Mouse (Mus musculus) thymus, postnatal 36 days (tissue): Measurements from ENCODE around the gene Cspg4.

Source experiments
- DNase-seq, 2 experiments: peaks; one replicate each; pipeline ENCODE4 v3.0.0; 2022; ENCODE audit warnings: mixed read lengths in 2 of 2

Cspg4 gene

DNA sequence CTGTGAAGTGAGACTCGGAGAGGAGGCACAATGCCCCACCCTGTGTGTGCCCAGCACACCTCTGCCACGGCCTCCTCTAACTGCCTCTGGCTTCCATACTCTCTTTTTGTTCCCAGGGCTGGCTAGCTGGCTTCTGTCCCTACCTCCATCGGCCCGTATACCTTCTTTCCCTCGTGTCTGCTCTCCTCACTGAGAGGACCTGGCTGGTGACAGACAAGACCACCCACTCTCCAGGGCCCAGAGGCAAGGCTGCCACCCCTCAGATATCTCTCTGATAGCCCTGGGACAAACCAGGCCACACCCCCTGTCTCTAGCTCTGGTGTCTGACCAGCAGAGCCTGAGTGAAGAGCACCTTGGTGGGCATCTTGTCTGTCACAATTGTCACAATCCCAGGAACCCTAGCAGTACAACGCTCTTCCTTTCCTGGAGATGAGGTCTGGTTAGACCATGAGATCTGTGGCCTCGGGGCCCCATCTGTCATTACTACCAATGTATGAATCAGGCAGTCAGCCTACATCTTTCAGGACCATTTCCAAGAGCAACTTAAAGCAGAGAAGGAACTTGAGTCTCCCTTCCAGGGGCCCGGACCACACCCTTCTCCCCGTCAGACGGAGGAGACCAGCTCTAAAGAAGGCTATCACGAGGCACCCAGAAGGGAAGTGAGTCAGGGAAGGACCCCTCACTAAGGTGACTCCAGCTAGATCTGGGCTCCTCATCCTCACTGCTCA is 1.0 kb downstream of the Cspg4 start:
- no peak for DNase-seq

- DNase-seq, result no peak
These were observed 1.6 kb downstream of the Cspg4 start for GRCm38 (mm10) chr9:56866430-56866829.

DNA sequence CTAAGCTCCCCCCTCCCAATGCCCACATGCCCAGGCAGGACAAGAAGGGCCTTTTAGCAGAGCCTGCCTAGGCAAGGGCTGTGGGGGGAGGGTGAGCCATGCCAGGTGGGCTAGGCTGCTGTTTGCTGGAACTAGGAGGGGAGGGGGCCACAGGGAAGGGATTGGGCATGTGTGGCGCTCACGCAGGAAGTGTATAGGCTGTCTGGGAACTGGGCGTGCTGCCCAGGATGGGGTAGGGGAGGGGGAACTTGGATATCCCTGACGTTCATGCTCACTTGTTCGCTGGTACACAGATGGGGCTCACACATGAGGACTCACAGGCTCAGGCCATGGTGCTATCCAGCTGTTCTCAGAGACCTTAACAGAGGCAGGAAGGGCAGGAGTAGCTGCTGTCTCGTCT is 3.5 kb downstream of the Cspg4 start:
- DNase-seq, result no peak

GRCm38 (mm10) chr9:56869552-56869951 is 4.7 kb downstream of the Cspg4 start:
- DNase-seq, result no peak

- DNase-seq, result no peak
These were observed 5.9 kb downstream of the Cspg4 start for GRCm38 (mm10) chr9:56870778-56871177.

DNA sequence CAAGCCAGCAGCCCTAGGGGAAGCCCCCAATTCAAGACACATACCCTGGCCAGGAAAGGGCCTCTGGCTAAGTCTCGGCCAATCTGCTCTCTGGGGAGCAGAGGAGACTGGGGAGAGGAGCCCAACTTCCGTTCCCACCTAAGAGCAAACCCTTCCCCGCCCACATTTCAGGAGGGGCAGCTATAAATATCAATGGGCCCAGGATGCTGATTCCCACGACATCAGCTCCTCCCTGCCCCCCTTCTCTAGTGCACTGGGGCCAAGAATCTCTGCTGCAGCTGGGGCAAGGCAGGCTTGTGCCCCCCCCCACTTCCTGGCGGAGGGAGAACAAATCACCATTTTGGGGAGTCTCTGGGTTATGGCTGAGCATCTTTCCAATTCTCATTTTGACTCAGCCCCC is 6.4 kb downstream of the Cspg4 start:
- no peak for DNase-seq

DNA sequence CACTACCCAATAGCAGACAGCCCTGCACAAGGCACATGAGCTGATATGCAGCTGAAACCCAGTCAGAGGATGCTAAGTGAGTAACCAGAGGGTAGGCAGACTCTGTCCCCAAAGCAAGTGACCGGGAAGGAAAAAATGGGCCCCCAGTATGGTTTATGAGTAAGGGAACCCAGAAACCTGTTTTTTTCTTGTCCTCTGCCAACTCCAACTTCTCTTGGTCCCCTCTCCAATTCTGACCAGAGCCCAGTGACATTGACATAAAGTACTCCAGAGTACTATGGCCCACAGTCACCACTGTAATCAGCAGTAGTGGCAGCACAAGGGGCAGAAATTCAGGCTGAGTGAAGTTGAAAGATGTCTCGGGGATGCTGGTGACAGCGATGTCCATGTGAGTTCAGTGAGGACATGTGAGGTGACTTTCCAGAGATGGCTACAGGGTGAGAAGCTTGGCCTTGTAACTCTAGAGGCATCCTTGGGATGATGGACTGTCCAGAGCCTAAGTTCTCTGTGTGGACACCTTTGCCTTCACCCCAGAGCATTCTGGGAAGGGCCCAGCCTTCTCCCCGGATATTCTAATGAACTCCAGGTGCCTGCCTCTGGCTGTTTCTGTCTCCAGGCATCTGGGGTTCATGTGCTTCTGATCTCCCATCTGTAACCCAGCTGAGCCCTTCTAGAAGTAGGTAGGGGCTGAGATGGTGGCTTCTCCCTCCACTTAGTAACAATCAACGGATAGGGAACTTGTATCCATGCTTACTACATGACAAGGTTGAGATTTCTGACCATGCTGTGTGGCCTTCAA is 7.5 kb downstream of the Cspg4 start:
- DNase-seq, result no peak

DNA sequence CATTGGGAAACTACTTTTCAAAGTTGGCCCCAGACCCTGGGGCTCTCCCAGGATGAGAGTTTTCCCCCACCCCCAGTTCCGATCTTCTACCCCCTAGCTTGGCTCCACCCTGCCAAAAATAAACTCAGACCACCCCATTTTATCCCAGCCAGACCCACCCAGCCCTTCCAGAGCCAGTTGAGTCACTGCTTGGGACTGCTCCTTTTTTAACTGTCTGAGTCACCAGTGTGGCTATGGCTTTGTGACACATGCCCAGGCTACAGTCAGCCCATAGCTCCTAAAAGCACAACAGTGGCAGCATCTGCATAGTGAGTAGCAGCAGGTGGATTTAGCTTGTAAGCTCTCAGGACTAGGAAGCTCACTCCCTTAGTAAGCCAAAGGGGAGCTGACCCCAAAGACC is 8.3 kb downstream of the Cspg4 start:
- DNase-seq, result no peak

- DNase-seq, result no peak
These were observed 12.0 kb downstream of the Cspg4 start for GRCm38 (mm10) chr9:56876784-56877183.

DNA sequence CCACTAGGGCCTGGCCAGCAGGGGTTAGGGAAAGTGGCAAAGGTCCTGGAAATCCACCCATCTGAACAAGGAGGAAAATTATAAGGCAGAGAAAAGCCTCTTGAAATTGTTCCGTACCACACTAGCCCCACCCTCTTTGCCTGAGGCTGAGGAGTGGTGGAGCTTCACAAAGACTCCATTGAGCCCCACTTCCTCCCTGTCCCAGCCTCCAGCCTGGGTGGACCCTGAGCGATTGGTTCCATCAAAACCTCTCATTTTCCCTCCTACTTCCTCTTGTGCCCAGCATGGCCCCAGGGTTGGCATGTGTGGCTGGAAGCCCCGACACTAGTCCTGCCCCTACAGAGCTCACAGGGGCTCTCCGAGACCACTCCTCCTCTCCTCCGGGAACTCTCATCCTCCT is 12.5 kb downstream of the Cspg4 start:
- DNase-seq, result no peak

DNA sequence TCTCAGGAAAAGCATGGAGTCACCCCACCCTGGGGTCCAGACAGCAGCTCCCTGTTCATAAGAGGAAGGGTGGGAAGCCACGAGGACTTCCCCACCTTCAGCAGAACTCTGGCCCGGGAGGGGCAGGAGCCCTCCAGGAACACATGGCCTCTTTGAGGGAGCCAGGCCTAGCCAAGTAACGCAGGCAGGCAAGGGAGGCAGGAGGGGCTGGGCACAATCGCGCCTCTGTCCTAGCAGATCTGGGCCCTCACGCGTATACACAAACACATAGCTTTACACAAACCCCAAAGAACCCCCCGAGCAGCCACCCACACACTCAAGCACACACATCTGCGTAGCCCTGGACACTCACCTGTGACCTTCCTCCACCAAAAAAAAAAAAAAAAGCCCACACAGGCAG is 16.0 kb downstream of the Cspg4 start:
- DNase-seq, result no peak

DNA sequence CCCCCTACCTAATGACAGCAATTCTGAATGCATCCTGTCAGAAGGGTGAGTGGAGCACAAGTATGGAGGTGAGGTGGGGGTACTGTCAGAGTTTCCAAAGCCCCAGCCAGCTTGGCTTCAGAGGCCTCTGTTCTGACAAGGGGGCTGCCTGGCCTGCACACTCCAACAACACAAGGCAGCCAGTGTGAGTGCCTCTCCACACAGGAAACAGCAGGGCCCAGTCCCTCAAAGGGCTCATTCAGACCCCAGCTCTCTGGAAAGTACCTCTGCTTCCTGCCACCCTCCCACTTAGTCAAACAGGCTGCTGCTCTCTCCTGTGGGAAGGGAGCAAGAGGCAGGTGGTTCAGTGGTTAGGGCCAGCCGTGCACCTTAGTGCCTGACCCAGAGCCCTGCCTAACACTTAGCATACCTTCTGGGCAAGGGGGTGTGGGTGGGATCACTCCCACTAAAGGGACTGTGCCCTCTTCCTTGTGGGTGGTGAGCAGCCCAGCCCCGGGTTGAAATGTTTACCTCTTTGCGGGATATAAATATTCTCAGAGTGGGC is 16.8 kb downstream of the Cspg4 start:
- DNase-seq, result no peak

DNA sequence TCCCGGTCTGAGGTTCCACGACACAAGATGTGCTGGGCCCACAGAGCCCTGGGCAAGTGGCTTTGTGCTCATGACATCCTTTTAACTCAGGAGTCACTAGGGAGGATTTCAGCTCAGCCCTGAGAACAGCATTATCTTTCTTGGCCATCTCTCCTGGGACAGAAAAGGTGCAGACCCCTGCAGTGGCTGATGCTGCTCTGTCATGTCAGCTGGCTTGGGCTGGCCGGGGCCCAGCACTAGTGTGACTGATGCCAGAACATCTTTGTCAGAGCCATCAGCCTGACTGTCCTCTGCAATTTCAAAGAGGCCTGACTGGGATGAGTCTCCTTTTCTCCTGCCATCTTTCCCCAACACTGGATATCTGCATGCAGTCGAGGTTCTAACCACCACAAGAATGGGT is 17.4 kb downstream of the Cspg4 start:
- no peak for DNase-seq

GRCm38 (mm10) chr9:56882818-56883217 is 18.0 kb downstream of the Cspg4 start:
- DNase-seq, result no peak

DNA sequence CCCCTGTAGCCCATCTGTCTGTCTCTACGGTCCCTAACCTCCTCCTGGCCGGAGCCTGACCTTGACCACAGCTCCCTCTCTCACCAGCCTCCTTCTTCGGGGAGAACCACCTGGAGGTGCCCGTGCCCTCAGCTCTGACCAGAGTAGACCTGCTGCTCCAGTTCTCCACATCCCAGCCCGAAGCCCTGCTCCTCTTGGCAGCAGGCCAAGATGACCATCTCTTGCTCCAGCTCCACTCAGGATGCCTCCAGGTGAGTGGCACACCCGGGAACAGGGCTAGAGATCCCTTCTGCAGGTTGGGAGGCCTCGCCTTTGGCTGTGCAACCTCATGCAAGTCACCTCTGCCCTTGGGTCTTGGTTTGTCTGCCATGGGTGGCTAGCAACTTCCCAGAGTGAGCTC is 18.6 kb downstream of the Cspg4 start:
- DNase-seq, result no peak

DNA sequence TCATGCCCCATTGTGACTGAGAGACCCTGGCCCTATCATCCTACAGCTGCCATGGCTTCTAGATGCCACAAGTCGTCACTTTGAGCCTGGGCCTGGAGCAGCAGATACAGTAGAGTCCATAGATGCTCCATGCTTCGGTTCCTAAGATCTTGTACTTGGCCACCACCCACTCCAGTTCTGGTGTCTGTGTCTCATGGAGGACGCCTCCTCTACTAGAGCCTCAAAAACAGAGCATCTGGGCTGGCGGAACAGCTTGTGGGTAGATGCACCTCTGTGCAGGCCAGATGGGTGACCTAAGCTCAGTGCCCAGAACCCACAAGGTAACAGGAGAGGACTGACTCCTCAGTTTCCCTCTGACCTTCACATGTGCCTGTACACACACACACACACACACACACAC is 19.5 kb downstream of the Cspg4 start:
- no peak for DNase-seq

GRCm38 (mm10) chr9:56886113-56886512 is 21.3 kb downstream of the Cspg4 start:
- DNase-seq, result peak; percentile 28 to 38

DNA sequence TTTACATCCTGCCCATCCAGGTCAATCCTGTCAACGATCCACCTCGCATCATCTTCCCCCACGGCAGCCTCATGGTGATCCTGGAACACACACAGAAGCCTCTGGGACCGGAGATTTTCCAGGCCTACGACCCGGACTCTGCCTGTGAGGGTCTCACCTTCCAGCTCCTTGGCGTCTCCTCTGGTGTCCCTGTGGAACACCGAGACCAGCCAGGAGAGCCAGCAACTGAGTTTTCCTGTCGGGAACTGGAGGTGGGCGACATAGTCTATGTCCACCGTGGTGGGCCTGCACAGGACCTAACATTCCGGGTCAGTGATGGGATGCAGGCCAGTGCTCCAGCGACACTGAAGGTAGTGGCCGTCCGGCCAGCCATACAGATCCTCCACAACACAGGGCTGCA is 21.8 kb downstream of the Cspg4 start:
- no peak for DNase-seq

DNA sequence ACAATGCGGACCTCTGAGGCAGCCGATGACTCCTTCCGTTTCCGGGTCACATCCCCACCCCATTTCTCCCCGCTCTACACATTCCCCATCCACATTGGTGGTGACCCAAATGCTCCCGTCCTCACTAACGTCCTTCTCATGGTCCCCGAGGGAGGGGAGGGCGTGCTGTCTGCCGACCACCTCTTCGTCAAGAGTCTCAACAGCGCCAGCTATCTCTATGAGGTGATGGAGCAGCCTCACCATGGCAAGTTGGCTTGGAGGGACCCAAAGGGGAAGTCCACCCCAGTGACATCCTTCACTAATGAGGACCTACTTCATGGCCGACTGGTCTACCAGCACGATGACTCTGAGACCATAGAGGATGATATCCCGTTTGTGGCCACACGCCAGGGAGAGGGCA is 22.7 kb downstream of the Cspg4 start:
- DNase-seq, result no peak

- DNase-seq, result peak; percentile 36 to 37
These were observed 25.0 kb downstream of the Cspg4 start for GRCm38 (mm10) chr9:56889817-56890216.

DNA sequence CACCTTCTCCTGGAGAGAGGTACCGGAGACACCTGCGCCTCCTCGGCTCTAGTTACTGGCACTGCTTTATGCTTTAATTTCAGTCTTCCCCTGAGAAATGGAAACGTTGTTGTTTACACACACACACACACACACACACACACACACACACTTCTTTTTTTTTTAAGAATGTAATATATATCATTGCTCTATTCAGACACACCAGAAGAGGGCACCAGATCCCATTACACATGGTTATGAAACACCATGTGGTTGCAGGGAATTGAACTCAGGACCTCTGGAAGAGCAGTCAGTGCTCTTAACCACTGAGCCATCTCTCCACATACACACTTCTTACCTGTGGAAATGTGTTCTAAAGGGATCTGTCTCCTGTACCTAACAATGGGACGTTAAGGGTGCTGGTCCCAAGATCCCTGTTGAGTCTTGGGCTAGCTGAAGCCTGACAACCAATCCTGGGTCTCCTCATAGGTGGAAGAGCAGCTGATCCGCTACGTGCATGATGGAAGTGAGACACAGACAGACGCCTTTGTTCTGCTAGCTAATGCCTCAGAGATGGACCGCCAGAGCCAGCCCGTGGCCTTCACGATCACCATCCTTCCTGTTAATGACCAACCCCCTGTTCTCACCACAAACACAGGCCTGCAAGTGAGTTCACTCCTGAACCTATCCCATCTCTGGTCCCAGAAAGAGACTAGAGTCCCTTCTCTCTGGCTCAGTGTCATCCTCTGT is 25.9 kb downstream of the Cspg4 start:
- DNase-seq, result no peak

DNA sequence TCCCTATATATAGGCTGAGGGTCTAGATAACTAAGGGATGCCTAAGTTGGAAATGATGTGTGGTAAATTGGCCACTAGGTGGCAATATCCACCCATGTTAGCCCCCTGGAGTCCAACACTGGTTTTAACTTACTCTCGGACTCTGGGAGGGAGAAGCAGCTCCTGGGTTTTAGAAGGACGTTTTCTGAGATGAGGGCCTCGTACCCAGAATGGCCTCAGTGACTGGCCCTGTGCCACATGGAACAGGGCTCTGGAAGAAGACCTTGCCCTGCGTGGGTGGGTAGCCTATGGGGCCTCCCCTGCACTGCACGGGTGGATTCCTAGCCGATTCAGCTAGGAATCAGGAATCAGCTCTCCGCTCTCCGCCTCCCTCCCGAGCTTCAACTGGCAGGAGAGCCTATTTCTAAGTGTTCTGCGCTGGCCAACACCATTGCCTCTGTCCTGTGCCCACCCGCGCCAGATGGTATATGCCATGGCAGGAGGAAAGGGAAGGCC is 26.7 kb downstream of the Cspg4 start:
- peak in 1 of 2 experiments; percentile 46 for DNase-seq

DNA sequence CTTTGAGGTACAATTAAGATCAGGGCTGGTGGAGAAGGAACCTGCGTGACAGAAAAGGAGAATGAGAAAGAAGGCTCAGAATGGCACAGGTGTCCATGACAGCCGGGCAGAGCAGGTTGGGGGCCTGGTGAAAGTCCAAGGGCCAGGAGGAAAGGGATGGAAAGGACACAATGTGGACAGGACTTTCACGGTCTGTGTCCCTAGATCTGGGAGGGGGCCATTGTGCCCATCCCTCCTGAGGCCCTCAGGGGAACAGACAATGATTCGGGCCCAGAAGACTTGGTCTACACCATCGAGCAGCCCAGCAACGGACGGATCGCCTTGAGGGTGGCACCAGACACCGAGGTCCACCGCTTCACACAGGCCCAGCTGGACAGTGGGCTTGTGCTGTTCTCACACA is 27.3 kb downstream of the Cspg4 start:
- no peak for DNase-seq
